Mouse (Mus musculus) liver, embryonic 15.5 days (tissue): ENCODE results near the gene B4galnt1. TPM values are rescaled to one million over a fixed set of nuclear protein-coding genes. Genes with fewer than 3 reads are reported as not detected.
"Not testable (repeated sequence)": the region's sequence is repeated elsewhere in the genome, so short reads cannot be mapped to it uniquely, and the experiment has no call there.

Experiments
- ATAC-seq: fragments of 200-750 bp; cut with Nextera tagmentation; 2 replicates; pipeline ENCODE4 v1.8.0; 2017; ENCODE audit warnings: moderate number of reproducible peaks, mild to moderate bottlenecking, moderate library complexity; ENCODE audit not compliant: insufficient read depth
- H3K27ac ChIP-seq: fragments of 300-500 bp; sonication (generic); replicated peaks from 2 replicates; pipeline ENCODE4 v1.5.1; 2015; ENCODE audit warnings: mild to moderate bottlenecking, inconsistent platforms
- H3K27me3 ChIP-seq: fragments of 300-500 bp; sonication (generic); 2 replicates; pipeline ENCODE4 v1.6.1; 2015; ENCODE audit warnings: mild to moderate bottlenecking, inconsistent platforms
- H3K36me3 ChIP-seq: fragments of 300-500 bp; sonication (generic); replicated peaks from 2 replicates; pipeline ENCODE4 v1.6.1; 2015; ENCODE audit warnings: moderate library complexity, mild to moderate bottlenecking, inconsistent platforms
- H3K4me1 ChIP-seq: fragments of 300-500 bp; sonication (generic); replicated peaks from 2 replicates; pipeline ENCODE4 v1.6.1; 2015; ENCODE audit warnings: inconsistent platforms
- H3K4me2 ChIP-seq: fragments of 300-500 bp; sonication (generic); 2 replicates; pipeline ENCODE4 v1.6.1; 2015; ENCODE audit warnings: moderate library complexity, mild to moderate bottlenecking, inconsistent platforms
- H3K4me3 ChIP-seq: fragments of 300-500 bp; sonication (generic); replicated peaks from 2 replicates; pipeline ENCODE4 v1.5.1; 2015; ENCODE audit warnings: mild to moderate bottlenecking, inconsistent platforms
- H3K9ac ChIP-seq: fragments of 300-500 bp; sonication (generic); 2 replicates; pipeline ENCODE4 v1.6.1; 2015; ENCODE audit warnings: moderate library complexity, mild to moderate bottlenecking, inconsistent platforms
- H3K9me3 ChIP-seq: fragments of 300-500 bp; sonication (generic); replicated peaks from 2 replicates; pipeline ENCODE4 v1.6.1; 2016; ENCODE audit warnings: inconsistent platforms
- WGBS: fragments of 180-500 bp; shearing (Covaris S2); methylation state at CpG from one replicate; pipeline ENCODE4 v1.1.7; 2015; ENCODE audit warnings: mixed read lengths; ENCODE audit not compliant: insufficient replicate concordance; 5-methylcytosine and 5-hydroxymethylcytosine counted together
- polyA plus RNA-seq: library from polyadenylated mRNA; unstranded; fragments of >200 nt; fragmentation: Nextera tagmentation; extraction: Ambion mirVana; gene quantifications from 2 replicates; pipeline ENCODE4 v1.2.1, GENCODE M21; 2015

B4galnt1 gene
- polyA plus RNA-seq, 1 experiment from 2014 or later, result 19.3 TPM

DNA sequence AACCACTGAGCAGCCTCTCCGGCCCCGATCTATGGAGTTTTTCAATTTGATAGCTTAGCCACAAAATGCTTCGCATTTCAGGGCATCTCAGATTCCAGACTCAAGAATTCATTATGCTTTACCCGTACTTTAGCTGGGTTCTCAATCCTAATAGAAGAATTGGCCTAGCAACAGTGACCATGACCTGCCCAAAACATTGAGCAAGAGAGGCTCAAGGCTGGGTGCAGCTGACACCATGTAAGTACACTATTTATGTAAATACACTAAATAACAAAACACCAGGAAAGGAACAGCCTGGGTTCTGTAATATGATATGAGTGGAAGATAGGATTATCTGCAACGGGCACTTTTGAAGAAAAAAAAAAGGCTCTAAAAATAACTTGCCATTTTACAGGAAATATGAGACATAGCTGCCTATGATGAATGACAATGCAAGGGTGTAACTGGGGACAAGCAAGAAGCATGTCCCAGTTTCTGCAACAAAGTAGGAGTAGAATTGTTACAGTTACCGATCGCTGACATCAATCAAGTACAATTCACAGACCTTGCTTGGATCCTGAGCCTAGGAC, 37.2 kb upstream of the B4galnt1 start:
- Histone ChIP-seq H3K9ac (no peak overlapping the region), H3K27me3 (no peaks in the 10 kb centered on the region), H3K4me3 (no peak overlapping the region), H3K4me1 (peaks cover 60% of the 10 kb centered on the region), H3K9me3 (no peaks in the 10 kb centered on the region), H3K4me2 (no peak overlapping the region), H3K36me3 (no peaks in the 10 kb centered on the region), H3K27ac (peak overlapping the region; percentile 29)
- 42% methylated on average over 7 of the region's 7 CpGs for WGBS
- no peak for ATAC-seq

DNA sequence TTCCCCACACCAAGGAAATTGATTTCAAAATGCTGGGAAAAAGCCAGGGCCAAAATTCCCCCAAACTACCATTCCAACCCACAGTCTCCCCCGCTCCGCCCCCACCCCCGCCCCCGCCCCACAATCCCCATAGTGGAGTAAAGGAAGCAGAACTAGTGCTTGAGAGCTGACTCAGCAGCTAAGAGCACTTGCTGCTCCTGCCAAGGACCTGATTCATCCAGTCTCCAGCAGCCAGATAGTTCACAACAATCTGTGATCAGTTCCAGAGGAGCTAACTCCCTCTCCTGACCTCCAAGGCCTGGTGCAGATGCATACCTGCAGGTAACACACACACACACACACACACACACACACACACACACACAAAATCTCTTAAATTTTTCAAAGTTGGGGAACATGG, 35.6 kb upstream of the B4galnt1 start:
- WGBS, result 38% methylated on average over 4 of the region's 4 CpGs
- Histone ChIP-seq H3K27ac (no peak overlapping the region), H3K4me3 (no peak overlapping the region), H3K4me2 (no peak overlapping the region), H3K9me3 (no peaks in the 10 kb centered on the region), H3K36me3 (no peaks in the 10 kb centered on the region), H3K4me1 (peaks cover 47% of the 10 kb centered on the region), H3K9ac (no peak overlapping the region), H3K27me3 (no peaks in the 10 kb centered on the region)
- ATAC-seq, result no peak

DNA sequence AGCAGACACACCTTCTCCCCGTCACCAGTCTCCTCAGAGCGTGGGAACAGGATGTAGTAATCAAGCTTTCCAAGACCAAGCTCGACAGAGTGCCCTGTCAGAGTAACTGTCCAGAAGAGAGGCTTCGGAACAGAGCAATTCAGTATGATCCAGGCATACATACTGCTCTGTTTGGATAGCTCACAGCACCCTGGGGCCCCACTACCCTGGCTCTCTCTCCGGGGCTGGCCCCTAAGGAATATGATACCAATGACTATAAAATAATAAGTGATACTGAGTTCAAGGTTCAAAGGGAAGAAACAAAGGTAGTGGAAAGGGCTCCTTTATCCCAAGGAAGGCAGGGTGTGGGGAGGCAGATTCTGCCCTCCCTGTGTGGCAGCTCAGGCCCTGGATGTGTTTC, 32.6 kb upstream of the B4galnt1 start:
- H3K4me2 ChIP-seq, result no peak overlapping the region
- ATAC-seq, result no peak
- no peak overlapping the region for H3K4me3 ChIP-seq
- no peaks in the 10 kb centered on the region for H3K9me3 ChIP-seq
- peaks cover 42% of the 10 kb centered on the region for H3K4me1 ChIP-seq
- H3K36me3 ChIP-seq, result no peaks in the 10 kb centered on the region
- no peak overlapping the region for H3K9ac ChIP-seq
- WGBS, result 65% methylated on average over 5 of the region's 5 CpGs
- no peaks in the 10 kb centered on the region for H3K27me3 ChIP-seq
- no peak overlapping the region for H3K27ac ChIP-seq

- 75% methylated on average over 3 of the region's 3 CpGs for WGBS
- not testable (repeated sequence) for H3K9me3 ChIP-seq, H3K36me3 ChIP-seq, H3K9ac ChIP-seq, H3K4me3 ChIP-seq, H3K27me3 ChIP-seq, H3K4me2 ChIP-seq, H3K27ac ChIP-seq, ATAC-seq
- peaks cover 41% of the 10 kb centered on the region for H3K4me1 ChIP-seq
Observed at GRCm38 (mm10) chr10:127134394-127135035, 30.5 kb upstream of the B4galnt1 start.

- H3K4me3 ChIP-seq, result no peak overlapping the region
- H3K4me2 ChIP-seq, result peak overlapping the region; percentile 43
- H3K27me3 ChIP-seq, result no peaks in the 10 kb centered on the region
- H3K27ac ChIP-seq, result peak overlapping the region; percentile 82
- H3K4me1 ChIP-seq, result peaks cover 40% of the 10 kb centered on the region
- no peaks in the 10 kb centered on the region for H3K9me3 ChIP-seq
- no peaks in the 10 kb centered on the region for H3K36me3 ChIP-seq
- 11% methylated on average over 8 of the region's 8 CpGs for WGBS
- peak; percentile 83 for ATAC-seq
- H3K9ac ChIP-seq, result no peak overlapping the region; the same call in 1 of the 2 replicates
Observed at GRCm38 (mm10) chr10:127135118-127135836, 29.7 kb upstream of the B4galnt1 start.

- H3K27ac ChIP-seq, result peak overlapping the region; percentile 82
- H3K27me3 ChIP-seq, result no peaks in the 10 kb centered on the region
- peaks cover 40% of the 10 kb centered on the region for H3K4me1 ChIP-seq
- H3K4me2 ChIP-seq, result 0 out of 2 replicates have a peak overlapping the region, but pooled peaks have one; percentile 6
- no peaks in the 10 kb centered on the region for H3K36me3 ChIP-seq
- H3K4me3 ChIP-seq, result no peak overlapping the region
- no peaks in the 10 kb centered on the region for H3K9me3 ChIP-seq
- H3K9ac ChIP-seq, result no peak overlapping the region
- ATAC-seq, result no peak
- 37% methylated on average over 4 of the region's 4 CpGs for WGBS
Observed at GRCm38 (mm10) chr10:127136510-127136909, 28.5 kb upstream of the B4galnt1 start.

- no peak overlapping the region for H3K4me3 ChIP-seq
- no peaks in the 10 kb centered on the region for H3K9me3 ChIP-seq
- H3K4me2 ChIP-seq, result no peak overlapping the region
- H3K27me3 ChIP-seq, result no peaks in the 10 kb centered on the region
- no peak overlapping the region for H3K9ac ChIP-seq
- WGBS, result 49% methylated on average over 3 of the region's 3 CpGs
- peak overlapping the region; percentile 75; the same call in 1 of the 2 replicates for H3K27ac ChIP-seq
- H3K4me1 ChIP-seq, result peaks cover 40% of the 10 kb centered on the region
- ATAC-seq, result no peak
- H3K36me3 ChIP-seq, result no peaks in the 10 kb centered on the region
Observed at GRCm38 (mm10) chr10:127137896-127138295, 27.1 kb upstream of the B4galnt1 start.

DNA sequence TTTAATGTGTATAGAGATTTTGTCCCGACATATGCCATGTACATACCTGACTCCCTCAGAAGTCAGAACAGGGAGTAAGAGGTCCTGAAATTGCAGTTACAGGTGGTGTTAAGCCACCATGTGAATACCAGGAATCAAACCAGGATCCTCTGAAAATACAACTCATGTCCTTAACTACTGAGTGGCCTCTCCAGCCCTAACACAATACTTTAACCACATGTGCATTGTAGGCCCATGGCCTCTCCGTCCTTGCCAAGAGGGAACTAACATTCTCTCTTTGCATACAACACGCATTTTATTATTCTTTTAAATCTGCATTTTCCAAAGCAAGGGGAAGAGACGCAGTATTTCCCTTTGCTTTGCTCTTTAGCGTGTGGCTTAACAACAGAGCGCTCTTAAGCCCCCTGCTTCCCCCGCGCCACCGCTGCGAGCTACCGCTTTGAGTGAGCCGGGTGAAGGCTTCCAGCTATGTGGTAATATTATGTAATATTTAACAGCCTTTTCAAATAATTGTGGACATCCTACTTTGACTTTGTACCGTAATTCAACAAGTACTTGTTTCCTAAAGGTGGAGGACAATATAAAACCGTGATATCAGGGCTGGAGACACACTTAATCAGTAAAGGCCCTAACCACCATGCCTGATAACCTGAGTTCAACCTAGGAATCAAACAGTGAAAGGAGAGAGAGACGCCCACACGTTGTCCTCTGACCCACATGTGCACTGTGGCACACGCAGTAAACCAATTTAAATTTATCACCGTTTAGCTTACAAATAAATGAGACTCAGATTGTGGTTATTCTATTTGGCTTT, 26.5 kb upstream of the B4galnt1 start:
- 59% methylated on average over 18 of the region's 18 CpGs for WGBS
- Histone ChIP-seq H3K27ac (peak overlapping the region; percentile 75), H3K4me3 (no peak overlapping the region), H3K27me3 (no peaks in the 10 kb centered on the region), H3K9ac (no peak overlapping the region), H3K4me2 (no peak overlapping the region), H3K36me3 (no peaks in the 10 kb centered on the region), H3K4me1 (peaks cover 40% of the 10 kb centered on the region), H3K9me3 (no peaks in the 10 kb centered on the region)
- peak; percentile 8; the same call in 1 of the 2 replicates for ATAC-seq

- Histone ChIP-seq H3K4me2 (no peak overlapping the region), H3K4me1 (peaks cover 29% of the 10 kb centered on the region), H3K4me3 (no peak overlapping the region), H3K36me3 (no peaks in the 10 kb centered on the region), H3K9ac (no peak overlapping the region), H3K27ac (no peak overlapping the region), H3K9me3 (no peaks in the 10 kb centered on the region), H3K27me3 (no peaks in the 10 kb centered on the region)
- 79% methylated on average over 11 of the region's 11 CpGs for WGBS
- ATAC-seq, result no peak
Observed at GRCm38 (mm10) chr10:127140971-127141370, 24.1 kb upstream of the B4galnt1 start.

- Histone ChIP-seq H3K9me3 (no peaks in the 10 kb centered on the region), H3K4me3 (no peak overlapping the region), H3K27ac (no peak overlapping the region), H3K4me1 (peaks cover 24% of the 10 kb centered on the region), H3K27me3 (no peaks in the 10 kb centered on the region), H3K9ac (no peak overlapping the region), H3K36me3 (no peaks in the 10 kb centered on the region), H3K4me2 (no peak overlapping the region)
- 35% methylated on average over 8 of the region's 8 CpGs for WGBS
- ATAC-seq, result no peak
Observed at GRCm38 (mm10) chr10:127141500-127141899, 23.5 kb upstream of the B4galnt1 start.

GRCm38 (mm10) chr10:127143228-127143627, 21.8 kb upstream of the B4galnt1 start:
- Histone ChIP-seq H3K36me3 (no peaks in the 10 kb centered on the region), H3K9me3 (no peaks in the 10 kb centered on the region), H3K27ac (no peak overlapping the region), H3K4me3 (no peak overlapping the region), H3K4me1 (peaks cover 11% of the 10 kb centered on the region), H3K4me2 (no peak overlapping the region), H3K9ac (no peak overlapping the region), H3K27me3 (no peaks in the 10 kb centered on the region)
- 75% methylated on average over 8 of the region's 8 CpGs for WGBS
- no peak for ATAC-seq
